Mouse (Mus musculus) brain, embryonic 14.5 days (tissue): Measurements from ENCODE around the gene Trpm1. TPM values are rescaled to one million over a fixed set of nuclear protein-coding genes. Genes with fewer than 3 reads are reported as not detected.
A peak's percentile ranks its signal among the peaks of the same experiment; 100 is the strongest.
"Not testable (repeated sequence)": the region's sequence is repeated elsewhere in the genome, so short reads cannot be mapped to it uniquely, and the experiment has no call there.

Experiments used
- DNase-seq: peaks from one replicate; pipeline ENCODE4 v3.0.0-alpha.2; 2011; ENCODE audit warnings: low read depth
- CTCF ChIP-seq: fragments of 200-500 bp; IDR thresholded peaks from 2 replicates; pipeline ENCODE4 v1.5.1; 2012; ENCODE audit warnings: inconsistent platforms, mild to moderate bottlenecking, moderate library complexity, borderline replicate concordance; ENCODE audit not compliant: insufficient read depth, insufficient read length; ENCODE audit errors: extremely low read depth
- POLR2A ChIP-seq: fragments of 200-500 bp; IDR thresholded peaks from 2 replicates; pipeline ENCODE4 v1.6.1; 2012; ENCODE audit warnings: mild to moderate bottlenecking, inconsistent platforms, borderline replicate concordance; ENCODE audit not compliant: poor library complexity, insufficient read depth, insufficient read length, severe bottlenecking; ENCODE audit errors: extremely low read depth
- polyA plus RNA-seq: library from polyadenylated mRNA; depleted of rRNA; stranded (reverse); fragments of >200 nt; gene quantifications from 2 replicates; pipeline ENCODE4 v1.2.3, GENCODE M21; 2012; rRNA removed

Gene Trpm1
- polyA plus RNA-seq = 0.20 and 0.31 TPM in 2 replicates

DNA sequence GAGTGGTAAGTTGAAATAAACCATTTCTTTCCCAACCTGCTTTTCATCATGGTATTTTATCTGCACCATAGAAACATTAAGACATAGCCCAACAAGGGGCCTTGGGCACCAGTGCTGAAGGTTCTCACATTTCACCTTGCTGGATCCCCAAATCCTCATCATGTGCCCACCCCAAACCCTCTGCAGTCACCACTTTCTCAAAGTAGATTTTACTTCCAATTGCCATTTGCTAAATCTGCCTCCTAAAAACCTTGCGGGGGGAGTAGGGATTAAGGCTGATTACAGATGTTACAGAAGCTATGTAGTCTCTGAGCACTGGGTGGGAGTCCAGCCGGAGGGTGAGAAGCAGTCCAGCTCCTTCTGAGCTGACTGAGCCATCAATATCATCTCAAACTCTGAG, at the start of gene Trpm1:
Gene Trpm1, plus strand, starts transcription at position 301 of the 400 bp plus-strand sequence.
- TF ChIP-seq CTCF (no peak), POLR2A (no peak)
- no peak for DNase-seq

- no peak for DNase-seq
- no peak for TF ChIP-seq POLR2A
- no peak for TF ChIP-seq CTCF
Measured at GRCm38 (mm10) chr7:64122131-64122715, 31.4 kb upstream of the Trpm1 start.

- DNase-seq = no peak
- no peak for TF ChIP-seq POLR2A
- no peak for TF ChIP-seq CTCF
Measured at GRCm38 (mm10) chr7:64123721-64124120, 29.9 kb upstream of the Trpm1 start.

DNA sequence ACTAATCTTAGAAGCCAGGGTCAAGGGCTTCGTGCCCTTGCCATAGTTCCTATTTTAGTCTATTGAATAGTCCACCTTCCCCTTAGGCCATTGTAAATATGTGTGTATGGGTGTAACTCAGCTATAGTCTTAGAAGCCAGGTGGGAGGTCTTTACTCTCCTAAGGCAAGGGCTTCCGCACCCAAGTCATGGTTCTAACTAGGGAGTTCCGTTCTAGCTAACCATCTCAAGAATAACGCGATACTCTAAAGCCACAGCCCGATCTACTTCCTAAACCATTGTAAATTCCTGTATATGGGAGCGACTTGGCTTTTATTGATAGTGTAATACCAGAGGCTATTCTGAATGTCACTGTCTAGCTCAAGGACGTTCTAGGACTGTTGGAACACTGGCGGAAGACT, 27.6 kb upstream of the Trpm1 start:
- DNase-seq = not testable (repeated sequence)

GRCm38 (mm10) chr7:64139866-64140265, 13.8 kb upstream of the Trpm1 start:
- no peak for DNase-seq
- TF ChIP-seq POLR2A (no peak), CTCF (no peak)

DNA sequence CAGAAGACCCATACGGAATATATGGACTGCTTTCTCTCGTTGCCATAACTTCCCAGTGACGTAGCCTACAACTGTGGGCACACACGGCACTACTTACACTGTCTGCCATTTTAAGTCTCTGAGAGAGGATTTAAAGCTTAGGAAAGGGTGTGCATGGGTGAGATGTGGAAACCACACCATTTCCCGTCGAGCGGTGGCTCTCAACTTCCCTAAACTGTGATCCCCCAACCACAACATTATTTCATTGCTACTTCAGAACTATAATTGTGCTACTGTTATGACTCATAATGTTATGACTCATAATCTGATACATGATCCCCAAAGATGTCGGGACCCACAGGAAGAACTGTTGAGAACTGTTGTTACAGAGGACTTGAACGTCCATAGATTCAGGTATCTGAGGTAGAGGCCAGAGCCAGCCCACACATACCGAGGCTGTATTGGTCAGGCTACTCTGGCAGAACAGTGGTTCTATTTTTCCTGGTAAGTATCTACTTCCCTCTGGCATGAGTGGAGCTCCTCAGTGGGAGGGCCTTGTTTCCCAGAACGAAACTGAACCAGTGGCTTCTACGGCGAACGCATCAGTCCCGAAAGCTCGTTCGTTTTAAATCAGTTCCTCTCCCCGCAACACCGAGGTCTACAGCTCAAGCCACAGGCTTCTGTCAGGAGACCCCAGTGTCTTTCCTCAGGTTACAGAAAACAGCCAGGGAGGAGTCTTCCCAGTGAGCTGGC, 12.2 kb upstream of the Trpm1 start:
- TF ChIP-seq POLR2A (no peak), CTCF (no peak)
- DNase-seq = no peak

DNA sequence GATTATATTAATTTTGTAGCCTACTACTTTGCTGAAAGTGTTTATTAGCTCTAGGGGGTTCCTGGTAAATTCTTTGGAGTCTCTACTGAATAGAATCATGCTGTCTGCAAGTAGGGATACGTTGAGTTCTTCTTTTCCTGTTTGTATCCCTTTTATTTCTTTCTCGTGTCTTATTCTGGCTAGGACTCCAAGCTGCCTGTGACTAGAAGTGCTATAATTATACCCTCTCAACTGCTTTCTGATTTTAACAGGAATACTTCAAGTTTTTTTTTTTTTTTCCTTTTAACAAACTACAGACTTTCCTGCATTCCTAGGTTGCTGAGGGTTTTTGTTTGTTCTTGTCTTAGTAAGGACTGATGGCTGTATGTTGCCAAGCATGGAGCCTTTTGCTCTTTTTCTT, 4.3 kb upstream of the Trpm1 start:
- no peak for DNase-seq
- TF ChIP-seq CTCF (no peak), POLR2A (no peak)

DNA sequence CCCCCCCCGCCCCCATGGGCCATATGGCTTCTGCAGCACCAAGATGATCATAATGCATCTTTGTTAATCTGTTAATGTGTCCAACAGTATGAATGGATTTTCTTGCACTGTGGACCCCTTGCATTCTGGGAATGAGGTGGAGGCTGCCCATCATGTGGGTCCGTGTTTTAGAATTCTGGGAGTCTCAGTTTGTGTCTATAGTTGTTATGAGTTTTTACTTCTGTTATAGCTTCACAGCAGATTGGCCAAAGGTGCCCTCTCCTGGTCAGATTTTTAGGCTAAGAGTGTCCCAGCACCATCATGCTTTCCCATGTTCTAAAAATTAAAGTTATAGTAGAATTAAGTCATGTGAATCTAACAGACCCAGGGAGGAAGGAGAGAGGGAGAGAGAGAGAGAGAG, 3.9 kb upstream of the Trpm1 start:
- DNase-seq = peak; percentile 19
- TF ChIP-seq CTCF = peak; percentile 11; the same call in 1 of the 2 replicates
- no peak for TF ChIP-seq POLR2A

DNA sequence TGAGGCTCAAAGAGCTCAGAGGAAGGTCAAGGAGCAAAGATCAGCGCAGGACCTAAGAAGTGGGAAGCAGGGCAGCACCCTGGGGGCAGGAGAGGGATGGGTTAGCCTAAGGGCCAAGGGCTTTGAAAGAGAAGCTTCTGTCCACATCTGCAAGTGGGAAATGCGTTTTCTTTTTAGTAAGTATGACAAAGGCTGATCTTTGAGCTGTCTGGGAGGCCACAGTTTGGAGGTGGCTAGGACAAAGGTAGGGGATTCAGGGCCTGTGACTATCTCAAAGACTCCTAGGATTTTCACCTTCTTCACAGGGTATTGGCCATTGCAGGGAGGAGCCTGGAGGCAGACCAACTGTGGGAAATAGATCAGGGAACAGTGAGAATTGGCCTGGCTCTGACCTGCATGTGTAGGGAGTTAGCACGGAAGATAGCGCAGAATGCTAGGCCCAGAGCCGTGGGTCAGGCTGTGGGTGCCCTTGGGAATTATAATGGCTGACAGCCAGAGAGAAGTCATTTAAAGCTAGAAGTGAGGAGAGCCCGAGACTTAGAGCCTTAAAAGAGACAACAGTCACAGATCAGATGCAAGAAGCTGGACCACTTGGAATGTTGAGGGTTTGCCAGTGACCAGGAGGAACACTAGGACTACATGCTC, 3.1 kb upstream of the Trpm1 start:
- no peak for DNase-seq
- no peak for TF ChIP-seq CTCF
- no peak for TF ChIP-seq POLR2A

GRCm38 (mm10) chr7:64155226-64155625, 1.6 kb downstream of the Trpm1 start:
- no peak for DNase-seq
- TF ChIP-seq POLR2A (no peak), CTCF (no peak)

DNA sequence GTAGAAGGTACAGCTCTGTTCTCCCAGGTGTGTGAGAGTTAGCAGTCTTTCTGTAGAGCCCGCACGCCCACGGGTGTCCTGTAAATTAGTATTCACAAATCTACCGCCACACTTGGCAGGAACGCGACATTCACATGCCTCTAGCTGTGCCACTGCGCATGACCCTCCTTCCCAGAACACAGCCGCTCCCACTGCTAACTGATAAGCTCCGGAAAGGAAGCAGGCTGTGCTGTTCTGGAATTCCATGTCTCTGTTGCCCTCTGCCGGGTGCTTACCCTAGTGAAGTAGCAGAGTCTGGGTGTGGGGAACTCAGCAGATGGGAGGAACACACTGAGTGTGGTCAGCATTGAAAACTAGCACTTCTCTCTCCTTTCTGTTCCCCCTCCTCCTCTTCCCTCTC, 2.1 kb downstream of the Trpm1 start:
- DNase-seq = peak; percentile 91

More for the DNA sequence above, 2.1 kb downstream of the Trpm1 start:
- TF ChIP-seq POLR2A (no peak), CTCF (peak; percentile 55; the same call in 1 of the 2 replicates)
